Mouse (Mus musculus) forebrain, embryonic 11.5 days (tissue): ENCODE results near the gene Ceacam5. TPM values are rescaled to one million over a fixed set of nuclear protein-coding genes. Genes with fewer than 3 reads are reported as not detected.

Experiments
- ATAC-seq: fragments of 200-750 bp; cut with Nextera tagmentation; replicated peaks from 2 replicates; pipeline ENCODE4 v1.8.0; 2017; ENCODE audit warnings: moderate TSS enrichment; ENCODE audit not compliant: low FRiP score
- DNase-seq: peaks from one replicate; pipeline ENCODE4 v3.0.0-alpha.2; 2017; ENCODE audit warnings: low spot score
- H3K27ac ChIP-seq: fragments of 300-500 bp; sonication (generic); 2 replicates; pipeline ENCODE4 v1.5.1; 2014; ENCODE audit warnings: low read depth, low read length
- H3K27me3 ChIP-seq: fragments of 300-500 bp; sonication (generic); 2 replicates; pipeline ENCODE4 v1.6.1; 2014; ENCODE audit warnings: mild to moderate bottlenecking, low read length, mixed read lengths; ENCODE audit not compliant: control insufficient read depth, insufficient read depth
- H3K36me3 ChIP-seq: fragments of 300-500 bp; sonication (generic); 2 replicates; pipeline ENCODE4 v1.6.1; 2014; ENCODE audit warnings: mild to moderate bottlenecking, low read length, moderate library complexity, mixed read lengths; ENCODE audit not compliant: control insufficient read depth, insufficient read depth
- H3K4me1 ChIP-seq: fragments of 300-500 bp; sonication (generic); replicated peaks from 2 replicates; pipeline ENCODE4 v1.6.1; 2014; ENCODE audit warnings: low read length, mixed read lengths; ENCODE audit not compliant: control insufficient read depth, insufficient read depth
- H3K4me2 ChIP-seq: fragments of 300-500 bp; sonication (generic); 2 replicates; pipeline ENCODE4 v1.6.1; 2014; ENCODE audit warnings: low read depth, mild to moderate bottlenecking, low read length, moderate library complexity, mixed read lengths; ENCODE audit not compliant: severe bottlenecking
- H3K4me3 ChIP-seq: fragments of 300-500 bp; sonication (generic); 2 replicates; pipeline ENCODE4 v1.5.1; 2014; ENCODE audit warnings: low read depth, low read length
- H3K9ac ChIP-seq: fragments of 300-500 bp; sonication (generic); 2 replicates; pipeline ENCODE4 v1.6.1; 2014; ENCODE audit warnings: low read length
- H3K9me3 ChIP-seq: fragments of 300-500 bp; sonication (generic); 2 replicates; pipeline ENCODE4 v1.6.1; 2016; ENCODE audit warnings: low read length, mixed read lengths; ENCODE audit not compliant: control insufficient read depth
- WGBS: fragments of 180-500 bp; shearing (Covaris S2); extraction: QIAGEN DNeasy Blood & Tissue Kit; methylation state at CpG from one replicate; pipeline ENCODE4 v1.1.7; 2014; 5-methylcytosine and 5-hydroxymethylcytosine counted together
- polyA plus RNA-seq: library from polyadenylated mRNA; unstranded; fragments of >200 nt; fragmentation: Nextera tagmentation; extraction: Ambion mirVana; gene quantifications from 2 replicates; pipeline ENCODE4 v1.2.1, GENCODE M21; 2014

Ceacam5 gene
- polyA plus RNA-seq: not detected in 2 replicates

DNA sequence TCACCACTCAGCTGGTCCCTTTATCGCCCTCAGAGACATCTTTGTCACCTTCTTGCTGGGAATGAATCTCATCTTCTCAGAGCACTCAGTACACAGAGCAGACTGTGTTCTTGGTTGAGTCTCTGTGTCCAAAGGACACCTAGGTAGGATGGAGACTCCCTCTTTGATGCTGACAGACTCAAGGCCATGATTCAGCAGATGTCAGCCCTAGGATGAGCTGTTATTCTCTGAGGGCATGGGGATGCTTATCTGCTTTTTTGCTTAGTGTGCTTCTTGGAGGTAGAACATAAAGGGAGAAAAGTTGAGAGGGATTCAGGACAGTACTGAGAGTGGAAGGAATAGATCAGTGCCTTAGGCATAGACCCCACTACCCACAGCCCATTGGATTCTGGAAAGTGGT is at the start of gene Ceacam5:
Gene Ceacam5, plus strand, starts transcription at position 301 of the 400 bp plus-strand sequence.
- 78% methylated on average over 1 of the region's 1 CpGs for WGBS
- Histone ChIP-seq H3K4me2 (no peak within 1 kb of the TSS), H3K4me3 (no peak within 1 kb of the TSS), H3K9ac (no peak within 1 kb of the TSS), H3K36me3 (no peaks in the 10 kb centered on the region), H3K27me3 (no peaks in the 10 kb centered on the region), H3K4me1 (no peaks in the 10 kb centered on the region), H3K27ac (no peak within 1 kb of the TSS), H3K9me3 (peaks cover 7% of the 10 kb centered on the region; the same call in 1 of the 2 replicates)
- no peak for ATAC-seq
- no peak for DNase-seq

Other genes with a start within 250 kb of the Ceacam5 start
- not detected in 2 replicates for gene Ceacam14, start 99.4 kb downstream of the Ceacam5 start, polyA plus RNA-seq
- not detected in 2 replicates for gene Gm5155, start 158.5 kb downstream of the Ceacam5 start, polyA plus RNA-seq